Mouse (Mus musculus) brain, embryonic 14.5 days (tissue): ENCODE results near the gene Rad51b. TPM values are rescaled to one million over a fixed set of nuclear protein-coding genes. Genes with fewer than 3 reads are reported as not detected.
A peak's percentile ranks its signal among the peaks of the same experiment; 100 is the strongest.

ENCODE experiments used
- DNase-seq: peaks from one replicate; pipeline ENCODE4 v3.0.0-alpha.2; 2011; ENCODE audit warnings: low read depth
- CTCF ChIP-seq: fragments of 200-500 bp; IDR thresholded peaks from 2 replicates; pipeline ENCODE4 v1.5.1; 2012; ENCODE audit warnings: inconsistent platforms, mild to moderate bottlenecking, moderate library complexity, borderline replicate concordance; ENCODE audit not compliant: insufficient read depth, insufficient read length; ENCODE audit errors: extremely low read depth
- POLR2A ChIP-seq: fragments of 200-500 bp; IDR thresholded peaks from 2 replicates; pipeline ENCODE4 v1.6.1; 2012; ENCODE audit warnings: mild to moderate bottlenecking, inconsistent platforms, borderline replicate concordance; ENCODE audit not compliant: poor library complexity, insufficient read depth, insufficient read length, severe bottlenecking; ENCODE audit errors: extremely low read depth
- polyA plus RNA-seq: library from polyadenylated mRNA; depleted of rRNA; stranded (reverse); fragments of >200 nt; gene quantifications from 2 replicates; pipeline ENCODE4 v1.2.3, GENCODE M21; 2012

Gene Rad51b
- polyA plus RNA-seq, 1 experiment, result 1.1 TPM

DNA sequence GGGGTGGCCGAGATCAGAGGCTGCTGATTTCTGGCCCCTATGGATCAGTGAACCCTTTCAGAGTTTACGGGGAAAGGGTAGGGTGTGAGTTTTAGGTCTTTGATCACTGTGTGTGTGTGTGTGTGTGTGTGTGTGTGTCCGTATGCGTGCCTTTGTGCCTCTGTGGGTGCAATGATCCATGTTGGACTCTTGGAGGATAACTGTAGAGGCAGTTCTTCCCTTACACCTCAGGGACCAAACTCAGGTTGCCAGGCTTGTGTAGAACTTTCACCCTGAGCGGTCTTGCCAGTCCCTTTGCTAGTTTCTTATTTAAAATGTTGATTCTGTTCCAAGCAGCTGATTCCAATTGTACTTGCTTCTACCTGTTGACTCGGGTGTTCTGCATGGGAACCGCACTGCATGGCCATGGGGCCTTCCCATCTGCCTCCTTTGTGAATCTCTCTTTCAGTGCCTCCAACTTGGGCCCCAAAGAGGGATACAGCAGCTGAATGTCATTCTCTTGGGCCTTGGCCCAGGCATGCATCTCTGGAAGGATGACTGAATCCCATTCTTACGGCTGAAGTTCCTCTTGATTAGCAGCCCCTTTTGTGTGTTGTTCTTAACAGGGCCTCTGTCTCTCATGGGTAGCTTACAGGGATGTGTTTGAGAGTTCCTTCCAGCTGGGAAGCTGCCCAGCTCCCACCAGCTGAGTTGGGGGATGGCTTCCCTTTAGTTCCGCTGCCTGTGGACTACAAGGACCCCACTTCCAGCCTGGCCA, 383.0 kb downstream of the Rad51b start:
- TF ChIP-seq CTCF (no peak), POLR2A (no peak)
- DNase-seq, result peak; percentile 94

DNA sequence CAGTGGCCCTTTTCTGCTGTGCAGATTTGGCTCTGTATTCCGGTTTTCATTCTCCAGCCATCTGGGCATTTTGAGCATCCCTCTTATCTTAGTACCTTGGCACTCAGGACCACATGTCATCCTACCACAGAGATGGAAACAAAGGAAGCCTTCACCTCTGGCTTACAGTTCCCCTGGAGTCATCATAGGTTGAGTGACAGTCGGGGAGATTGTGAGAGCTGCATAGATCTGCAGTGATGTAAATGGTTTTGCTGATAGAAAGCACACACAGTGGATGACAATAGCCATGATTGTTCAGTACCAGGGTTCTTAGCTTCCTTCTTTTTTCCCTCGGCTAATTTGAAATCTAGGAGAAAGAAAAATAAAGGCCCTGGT, 383.6 kb downstream of the Rad51b start:
- DNase-seq, result no peak
- TF ChIP-seq CTCF, result no peak
- no peak for TF ChIP-seq POLR2A

DNA sequence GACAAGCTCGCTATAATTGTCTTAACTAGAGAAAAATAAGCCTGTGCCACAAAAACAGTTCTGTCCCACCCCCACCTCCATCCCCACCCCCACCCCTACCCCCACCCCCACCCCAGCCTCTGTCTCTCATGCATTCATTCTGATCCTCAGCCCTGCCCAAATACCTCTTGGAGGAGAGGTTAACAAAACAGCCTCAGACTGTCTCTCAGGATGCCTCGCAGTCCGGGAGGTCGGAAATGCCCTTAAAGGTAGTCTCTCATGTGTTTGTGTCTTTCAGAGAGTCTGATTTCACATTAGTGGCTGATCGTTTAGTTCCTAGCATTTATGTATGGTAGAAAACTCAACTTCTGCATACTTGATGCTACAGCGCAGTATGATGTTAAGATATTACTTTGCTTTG, 384.5 kb downstream of the Rad51b start:
- TF ChIP-seq CTCF (no peak), POLR2A (no peak)
- DNase-seq, result no peak

DNA sequence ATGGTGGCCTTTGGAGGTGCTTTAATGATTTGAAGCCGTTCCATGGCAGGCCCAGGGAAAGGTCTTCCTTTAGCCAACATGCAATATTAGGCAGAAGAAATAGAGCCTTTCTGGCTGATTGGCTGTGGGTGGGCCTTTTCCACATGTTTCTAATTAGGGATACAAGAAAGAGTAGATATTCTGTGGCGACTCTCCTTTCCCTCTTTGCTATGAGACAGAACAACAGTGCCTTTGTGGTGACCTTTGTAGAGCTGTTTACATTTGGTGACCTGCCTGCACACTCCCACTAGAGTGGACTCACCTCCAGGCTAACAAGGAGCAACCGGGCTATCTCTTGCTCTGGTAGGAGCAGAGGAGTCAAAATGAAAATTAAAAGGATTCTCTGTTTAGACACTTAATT, 386.3 kb downstream of the Rad51b start:
- TF ChIP-seq POLR2A, result no peak
- TF ChIP-seq CTCF, result no peak
- DNase-seq, result no peak

DNA sequence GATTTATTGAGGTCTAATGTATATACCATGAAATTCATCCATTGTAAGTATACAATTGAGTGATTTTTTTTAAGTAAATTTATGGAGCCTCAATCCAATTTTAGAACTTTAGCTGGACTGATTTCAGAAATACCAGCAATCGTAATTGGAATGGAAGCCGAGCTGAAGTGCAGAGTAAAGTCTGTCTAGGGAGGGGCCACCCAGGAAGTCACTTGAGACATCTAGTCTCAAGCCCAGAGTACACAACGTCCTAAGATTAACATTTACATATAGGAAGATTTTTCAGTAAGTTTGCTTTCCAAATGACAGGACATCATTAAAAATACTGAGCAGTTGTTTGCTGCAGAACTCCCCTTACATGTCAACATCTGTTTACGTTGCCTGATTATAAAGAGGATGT, 386.7 kb downstream of the Rad51b start:
- TF ChIP-seq CTCF (no peak), POLR2A (no peak)
- DNase-seq, result no peak

DNA sequence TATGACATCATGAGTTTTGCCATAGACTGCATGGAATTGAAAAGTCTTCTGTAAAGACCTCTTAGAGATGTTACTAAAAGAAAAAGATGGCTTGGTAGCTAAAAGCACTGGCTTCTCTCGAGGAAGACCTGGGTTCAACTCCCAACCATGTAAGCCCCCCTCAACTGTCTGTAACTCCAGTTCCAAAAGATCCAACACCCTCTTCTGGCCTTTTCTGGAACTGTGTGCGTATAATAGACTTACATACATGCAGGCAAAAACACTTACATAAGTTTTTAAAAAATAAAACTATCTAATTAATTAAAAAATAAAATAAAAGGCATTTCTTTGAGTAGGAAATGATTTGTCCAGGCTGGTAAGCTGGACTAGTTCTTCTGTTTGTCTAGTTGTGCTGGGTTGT, 387.3 kb downstream of the Rad51b start:
- no peak for DNase-seq
- no peak for TF ChIP-seq POLR2A
- no peak for TF ChIP-seq CTCF

DNA sequence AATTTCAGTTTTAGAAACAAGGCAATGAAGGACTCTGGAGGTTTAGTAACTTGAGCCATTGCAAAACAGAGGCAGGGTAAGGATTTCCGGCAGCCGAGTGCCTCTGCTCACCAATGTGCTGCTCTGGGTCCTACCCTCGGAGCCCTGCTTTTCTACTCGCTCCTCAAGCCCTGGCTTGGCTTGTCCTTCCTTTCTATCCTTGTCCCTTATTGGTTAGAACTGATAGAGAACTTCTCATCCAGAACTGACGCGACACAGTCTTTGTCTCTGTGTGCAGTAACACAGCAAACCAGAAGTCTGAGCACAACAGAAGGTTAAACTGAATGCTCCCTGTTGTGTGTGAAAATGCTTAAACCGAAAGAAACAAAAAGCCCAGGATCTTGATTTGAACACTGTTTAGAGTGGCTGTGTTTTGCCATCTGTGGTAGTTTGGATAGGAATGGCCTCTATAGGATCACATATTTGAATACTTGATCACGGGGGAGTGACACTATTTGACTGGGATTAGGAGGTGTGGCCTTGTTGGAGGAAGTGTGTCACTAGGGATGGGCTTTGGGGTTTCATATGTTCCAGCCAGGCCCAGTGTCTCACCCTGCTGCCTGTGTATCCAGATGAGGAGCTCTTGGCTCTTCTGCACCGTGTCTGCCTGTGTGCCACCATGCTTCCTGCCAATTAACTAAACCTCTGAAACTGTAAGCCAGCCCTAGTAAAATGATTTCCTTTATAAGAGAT, 389.7 kb downstream of the Rad51b start:
- DNase-seq, result peak; percentile 31
- TF ChIP-seq POLR2A, result no peak
- TF ChIP-seq CTCF, result no peak

DNA sequence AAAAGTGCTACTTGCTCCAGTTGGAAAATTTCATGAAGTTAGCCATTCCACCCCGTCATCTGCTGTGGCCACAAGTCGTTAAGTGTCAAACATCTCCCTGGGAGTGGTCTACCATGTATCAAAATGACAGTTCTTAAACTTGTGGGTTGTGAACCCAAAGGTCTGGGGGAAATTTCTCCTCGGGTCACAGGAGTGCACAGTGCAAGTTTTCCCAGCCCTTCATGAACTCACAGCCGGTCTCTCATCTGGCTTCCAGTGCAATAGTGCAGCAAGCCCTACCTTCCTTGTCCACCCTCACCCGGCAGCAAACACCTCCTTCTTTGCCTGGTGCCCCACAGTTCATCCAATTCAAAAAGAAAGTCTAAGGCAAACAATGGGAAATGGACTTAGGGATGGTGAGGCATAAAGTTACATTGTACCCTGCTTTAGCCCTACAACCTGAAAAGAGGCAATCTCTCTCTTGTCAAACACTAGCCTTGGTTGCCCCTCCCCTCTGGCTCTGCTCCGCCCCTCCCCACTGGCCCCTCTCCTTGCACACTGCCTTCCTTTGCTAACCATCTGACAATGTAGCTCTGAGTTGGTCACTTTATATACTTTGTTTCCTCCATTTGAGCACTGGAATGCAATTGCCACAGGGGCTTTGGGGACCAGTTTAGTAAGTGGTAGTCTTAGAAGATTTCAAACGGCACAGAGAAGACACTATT, 390.8 kb downstream of the Rad51b start:
- DNase-seq, result no peak
- TF ChIP-seq CTCF, result no peak
- TF ChIP-seq POLR2A, result no peak

DNA sequence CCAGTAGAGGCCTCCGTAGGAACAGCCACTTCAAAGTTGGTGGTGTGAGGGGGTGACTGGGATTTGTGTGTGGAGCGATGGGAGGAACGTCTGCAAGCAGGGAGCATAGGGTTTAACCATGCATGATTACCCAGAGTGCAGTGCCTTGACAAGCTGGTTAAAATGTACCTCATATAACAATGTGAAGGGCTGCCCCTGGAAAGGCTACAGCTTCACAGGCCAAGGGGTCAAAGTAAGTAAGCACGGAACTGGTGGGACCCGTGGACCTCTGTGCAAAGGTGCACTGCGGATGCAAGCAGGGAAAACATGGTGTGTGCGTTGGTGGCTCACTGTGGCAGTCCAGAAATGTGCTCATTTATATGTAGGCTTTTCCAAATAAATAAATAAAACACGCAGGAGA, 392.2 kb downstream of the Rad51b start:
- no peak for DNase-seq
- TF ChIP-seq CTCF (no peak), POLR2A (no peak)

DNA sequence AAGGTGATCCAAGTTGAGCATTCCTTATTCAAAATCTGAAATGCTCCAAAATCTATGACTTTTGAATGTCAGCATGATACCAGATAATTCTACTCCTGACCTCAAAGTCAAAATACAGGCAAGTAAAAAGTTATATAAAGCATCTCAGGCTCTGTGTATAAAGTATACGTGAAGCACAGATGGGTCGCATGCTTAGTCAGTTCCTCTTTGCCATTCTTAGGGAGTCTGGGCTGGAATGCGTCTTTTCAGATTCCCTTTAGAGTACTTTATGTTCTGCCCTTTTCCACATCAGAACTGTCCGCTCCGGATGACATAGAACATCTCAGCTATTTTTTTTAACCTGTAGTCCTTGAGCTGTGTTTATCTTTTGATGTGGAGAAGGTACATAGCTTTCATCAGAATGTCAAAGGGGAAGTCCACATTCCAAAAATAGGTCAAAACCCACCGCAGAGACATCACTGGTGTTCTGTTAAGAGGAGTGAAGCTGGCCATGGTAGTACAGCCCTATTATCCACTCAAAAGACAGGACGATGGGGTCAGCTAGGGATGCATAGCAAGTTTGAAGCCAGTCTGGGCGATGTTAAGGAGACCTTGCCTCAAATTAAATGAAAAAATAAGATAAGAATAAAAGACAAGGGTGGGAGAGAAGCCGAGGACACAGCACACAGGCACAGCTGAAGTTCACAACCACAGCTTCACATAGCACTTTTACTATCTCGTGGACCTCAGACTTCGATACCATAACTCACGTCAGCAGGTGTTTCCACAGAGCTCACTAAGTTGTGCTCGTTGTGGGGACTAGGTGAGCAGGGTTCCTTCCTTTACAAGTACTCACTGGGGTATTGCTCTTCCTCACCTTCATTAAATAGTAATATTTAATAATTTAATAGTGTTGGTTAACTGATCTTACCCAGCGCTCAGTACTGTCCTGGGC, 395.1 kb downstream of the Rad51b start:
- no peak for TF ChIP-seq CTCF
- TF ChIP-seq POLR2A, result no peak
- DNase-seq, result no peak
